In genomic region chr13:47462148-47462547, GRCm38 (mm10) we compare ENCODE assay signal across 27 mouse cellular contexts.
DNase-seq lines count a peak whose midpoint lies in the region; ATAC-seq lines count a peak whose summit lies in the region.
"Had no signal": no experiment of that assay in that cellular context is flagged by ENCODE, and none has a peak within 500 bp of the region (broad histone marks: within the 10 kb centered on the region; RNA-seq: fewer than 3 reads in every experiment).

No protein-coding gene starts in this region.

- H3K27ac ChIP-seq in heart, embryonic 12.5 days (ENCODE audit: poor library complexity, severe bottlenecking) = no peak overlapping the region
- H3K27ac ChIP-seq in midbrain, embryonic 15.5 days = peak overlapping the region; percentile 36
- H3K27ac ChIP-seq: forebrain, embryonic 10.5 days; forebrain, embryonic 13.5 days; heart, embryonic 13.5 days; hindbrain, embryonic 14.5 days; hindbrain, postnatal 0 days had no signal

- H3K27me3 ChIP-seq in heart, embryonic 12.5 days (replicated peaks) = no peaks in the 10 kb centered on the region
- no peaks in the 10 kb centered on the region for H3K27me3 ChIP-seq in midbrain, embryonic 15.5 days (replicated peaks)
- H3K27me3 ChIP-seq: CH12.LX; forebrain, embryonic 13.5 days; heart, embryonic 13.5 days had no signal

- WGBS in heart, embryonic 12.5 days = 85% methylated on average over 8 of the region's 8 CpGs
- WGBS in midbrain, embryonic 15.5 days = 72% methylated on average over 8 of the region's 8 CpGs

- no peaks in the 10 kb centered on the region for H3K9me3 ChIP-seq in heart, embryonic 12.5 days (replicated peaks)
- no peaks in the 10 kb centered on the region for H3K9me3 ChIP-seq in midbrain, embryonic 15.5 days
- H3K9me3 ChIP-seq: forebrain, embryonic 10.5 days; forebrain, embryonic 13.5 days; heart, embryonic 13.5 days had no signal

- no peak overlapping the region for H3K9ac ChIP-seq in heart, embryonic 12.5 days
- no peak overlapping the region for H3K9ac ChIP-seq in midbrain, embryonic 15.5 days
- H3K9ac ChIP-seq: forebrain, embryonic 13.5 days; heart, embryonic 13.5 days; hindbrain, embryonic 14.5 days had no signal

- intact Hi-C loops in left cerebral cortex, postnatal 14 days (cut with DNase I) = no loop called here

- ATAC-seq in heart, embryonic 12.5 days (ENCODE audit: insufficient number of reproducible peaks, low FRiP score) = no peak
- ATAC-seq in midbrain, embryonic 15.5 days (replicated peaks) = no peak; the same call in 1 of the 2 replicates
- ATAC-seq: activated CD4-positive, CD25-positive, alpha-beta regulatory T cell, adult 4 months; forebrain, embryonic 13.5 days; forebrain, embryonic 16.5 days; hindbrain, postnatal 0 days had no signal

- no peak overlapping the region for H3K4me2 ChIP-seq in heart, embryonic 12.5 days
- no peak overlapping the region for H3K4me2 ChIP-seq in midbrain, embryonic 15.5 days
- H3K4me2 ChIP-seq: forebrain, embryonic 13.5 days; heart, embryonic 13.5 days; hindbrain, embryonic 14.5 days had no signal

- H3K4me1 ChIP-seq in heart, embryonic 12.5 days (replicated peaks) = no peaks in the 10 kb centered on the region
- H3K4me1 ChIP-seq in midbrain, embryonic 15.5 days = no peaks in the 10 kb centered on the region
- H3K4me1 ChIP-seq: forebrain, embryonic 10.5 days; forebrain, embryonic 13.5 days; heart, embryonic 13.5 days had no signal

- DNase-seq in heart, adult 11 months = peak; percentile 51
- peak; percentile 41 for DNase-seq in retina, postnatal 1 day
- DNase-seq in retina, embryonic 14.5 days (ENCODE audit: low spot score) = no peak
- DNase-seq in thymus, postnatal 4 days = no peak
- DNase-seq in left cerebral cortex, postnatal 14 days (ENCODE audit: low spot score in 2 of 2) = no peak
- no peak for DNase-seq in urinary bladder, adult 2 months (ENCODE audit: low spot score)
- DNase-seq: adrenal gland, adult 8-10 months; adrenal gland, postnatal 25 days; B cell, adult 2 months; cerebellum, adult 18-20 months; cerebellum, adult 9-10 months; cerebellum, postnatal 14 days; gastrocnemius, postnatal 14 days; heart, adult 18-20 months; heart, postnatal 14 days; heart, postnatal 4 days had no signal

- no peak overlapping the region for H3K4me3 ChIP-seq in heart, embryonic 12.5 days
- H3K4me3 ChIP-seq in midbrain, embryonic 15.5 days = no peak overlapping the region
- H3K4me3 ChIP-seq: forebrain, embryonic 10.5 days; forebrain, embryonic 13.5 days; heart, embryonic 13.5 days had no signal

- no peaks in the 10 kb centered on the region for H3K36me3 ChIP-seq in heart, embryonic 12.5 days
- H3K36me3 ChIP-seq in midbrain, embryonic 15.5 days (replicated peaks) = no peaks in the 10 kb centered on the region
- H3K36me3 ChIP-seq: forebrain, embryonic 10.5 days; G1E; heart, embryonic 13.5 days had no signal

Comparison
In these comparisons a context has a peak if more than half of its experiments do, and no peak if none do; other contexts are left out.
1. DNase-seq: peak in heart, adult 11 months (single experiment) and retina, postnatal 1 day (single experiment); none in retina, embryonic 14.5 days (single experiment), thymus, postnatal 4 days (single experiment), left cerebral cortex, postnatal 14 days (0 of 2) and urinary bladder, adult 2 months (single experiment).